Mouse (Mus musculus): ENCODE measurements around the gene Armh2. TPM values are rescaled to one million over a fixed set of nuclear protein-coding genes. Genes with fewer than 3 reads are reported as not detected.

Armh2 gene
- polyA plus RNA-seq (2017; shearing (Covaris generic)), result under 1 TPM in 1 of 2 experiments, not detected in 1; 0.38 TPM

DNA sequence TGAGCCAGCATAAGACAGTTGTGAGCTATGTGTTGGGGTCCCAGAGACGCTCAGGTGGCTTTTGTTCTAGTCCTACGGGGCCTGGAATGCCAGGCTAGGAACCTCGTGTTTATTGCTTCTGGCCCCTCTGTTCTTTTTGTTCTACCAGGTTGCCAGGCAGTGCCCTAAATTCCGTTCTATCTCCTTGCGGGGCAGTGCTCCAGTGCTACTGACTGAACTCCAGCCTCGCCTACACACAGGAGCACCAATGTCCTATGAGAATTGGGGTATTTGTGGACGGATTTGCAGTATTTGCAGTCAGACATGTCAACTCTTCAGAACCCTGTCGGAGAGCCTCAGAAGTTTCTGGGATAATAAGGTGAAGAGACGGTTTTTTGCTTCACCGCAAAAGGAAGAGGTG is at the start of gene Armh2:
TSS of gene Armh2 (plus strand) at position 205 of the 400 bp plus-strand sequence.
- ATAC-seq, result no peak

DNA sequence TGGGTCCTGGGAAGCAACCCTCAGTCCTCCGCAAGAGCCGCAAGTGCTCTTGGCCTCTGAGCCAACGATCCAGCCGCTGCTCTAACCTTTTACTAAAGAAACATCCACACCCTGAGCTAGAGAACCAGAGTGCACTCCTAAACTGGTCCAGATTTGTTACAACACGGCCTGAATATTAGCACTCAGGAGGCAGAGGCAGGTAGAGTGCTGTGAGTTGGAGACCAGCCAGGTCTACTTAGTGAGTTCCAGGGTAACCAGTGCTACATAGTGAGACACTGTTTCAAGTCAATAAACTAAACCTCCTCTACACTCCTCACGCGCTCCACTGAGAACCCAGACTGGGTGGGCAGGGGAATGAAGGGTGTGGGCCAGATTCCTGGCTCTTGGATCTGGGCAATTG is 47.7 kb upstream of the Armh2 start:
- ATAC-seq, result no peak

DNA sequence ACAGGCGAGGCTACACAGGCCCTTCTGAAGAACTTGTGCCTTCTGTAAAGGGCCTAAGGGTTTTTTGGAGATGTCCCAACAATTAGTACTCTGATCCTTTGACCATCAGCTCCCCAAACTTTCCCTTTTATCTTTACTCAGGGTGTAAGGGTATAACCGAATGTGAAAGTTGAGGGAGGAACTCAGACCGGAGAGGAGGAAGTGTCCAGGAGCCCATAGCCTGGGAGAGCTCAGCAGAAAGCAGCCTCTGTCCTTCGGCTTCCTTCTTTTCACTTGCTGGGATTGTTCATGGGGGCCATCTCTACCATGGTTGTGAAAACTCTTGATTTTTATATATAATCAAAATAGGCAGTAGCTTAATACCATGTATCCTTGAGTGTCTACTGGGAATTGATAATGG is 42.3 kb upstream of the Armh2 start:
- no peak for ATAC-seq

DNA sequence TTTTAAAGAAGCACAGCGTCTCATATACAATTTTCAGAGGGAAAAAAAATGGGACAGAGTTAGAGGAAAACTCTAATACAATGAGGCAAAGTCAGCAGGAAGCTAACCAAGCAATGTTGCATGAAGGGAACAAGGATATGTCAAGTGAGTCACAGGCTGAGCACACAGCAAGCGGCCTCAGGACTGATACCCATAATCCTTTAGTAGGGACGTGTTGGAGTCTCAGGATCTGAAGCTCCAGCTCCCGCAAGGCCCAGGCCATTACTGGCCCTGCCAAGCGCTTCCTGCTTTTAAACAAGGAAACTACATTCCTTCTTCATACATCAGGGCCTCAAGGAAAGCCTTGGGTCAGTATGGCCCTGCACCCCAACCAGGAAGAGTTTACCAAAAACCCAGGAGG is 38.9 kb upstream of the Armh2 start:
- ATAC-seq, result no peak

DNA sequence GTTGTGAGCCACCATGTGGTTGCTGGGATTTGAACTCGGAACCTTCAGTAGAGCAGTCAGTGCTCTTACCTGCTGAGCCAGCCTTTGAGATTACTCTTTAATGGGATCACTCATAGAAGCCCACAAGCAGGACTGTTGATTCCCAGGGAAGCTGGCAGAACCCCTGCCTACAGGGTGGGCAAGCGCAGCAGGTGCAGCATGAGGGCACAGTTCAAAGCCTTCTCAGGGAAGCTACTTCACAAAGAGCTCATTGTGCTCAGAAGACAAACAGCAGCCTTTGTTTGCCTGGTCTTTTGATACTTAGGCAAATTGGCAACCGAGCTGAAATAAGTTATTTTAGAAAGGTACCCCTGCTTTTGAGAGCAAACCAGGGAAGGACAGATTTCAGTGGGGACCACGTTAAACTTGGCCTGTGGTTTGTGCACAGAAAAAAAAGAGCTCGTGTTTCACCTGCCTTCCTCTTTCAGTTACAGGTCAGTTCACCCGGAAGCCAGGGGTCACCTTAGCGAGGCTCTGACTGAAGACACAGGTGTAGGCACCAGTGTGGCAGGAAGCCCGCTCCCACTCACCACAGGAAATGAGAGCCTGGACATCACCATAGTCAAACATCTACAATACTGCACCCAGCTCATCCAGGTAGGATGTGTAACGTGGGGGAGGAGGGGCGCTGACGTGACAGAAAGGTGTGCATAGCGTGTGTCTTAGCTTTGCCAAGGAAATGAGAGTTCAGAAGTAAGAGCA is 31.2 kb upstream of the Armh2 start:
- ATAC-seq, result no peak

DNA sequence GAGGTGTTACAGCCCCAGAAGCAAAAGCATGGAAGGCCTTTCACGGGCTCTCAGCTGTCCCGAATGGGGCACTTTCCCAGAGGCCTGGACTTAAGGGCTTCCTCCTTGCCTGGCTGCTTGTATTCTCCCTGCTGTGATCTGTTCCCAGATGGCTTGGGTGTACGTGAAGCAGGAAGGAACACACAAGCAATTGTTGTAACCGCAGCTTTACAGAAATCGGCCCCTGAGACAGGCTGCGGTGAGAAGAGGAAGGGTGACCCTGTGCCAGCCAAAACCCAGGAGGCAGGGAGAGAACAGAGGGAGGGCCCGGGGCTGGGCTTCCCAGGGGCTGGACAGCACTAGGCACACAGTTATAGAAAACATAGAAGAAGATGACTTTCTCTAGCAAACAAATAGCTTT is 30.1 kb upstream of the Armh2 start:
- ATAC-seq, result no peak

DNA sequence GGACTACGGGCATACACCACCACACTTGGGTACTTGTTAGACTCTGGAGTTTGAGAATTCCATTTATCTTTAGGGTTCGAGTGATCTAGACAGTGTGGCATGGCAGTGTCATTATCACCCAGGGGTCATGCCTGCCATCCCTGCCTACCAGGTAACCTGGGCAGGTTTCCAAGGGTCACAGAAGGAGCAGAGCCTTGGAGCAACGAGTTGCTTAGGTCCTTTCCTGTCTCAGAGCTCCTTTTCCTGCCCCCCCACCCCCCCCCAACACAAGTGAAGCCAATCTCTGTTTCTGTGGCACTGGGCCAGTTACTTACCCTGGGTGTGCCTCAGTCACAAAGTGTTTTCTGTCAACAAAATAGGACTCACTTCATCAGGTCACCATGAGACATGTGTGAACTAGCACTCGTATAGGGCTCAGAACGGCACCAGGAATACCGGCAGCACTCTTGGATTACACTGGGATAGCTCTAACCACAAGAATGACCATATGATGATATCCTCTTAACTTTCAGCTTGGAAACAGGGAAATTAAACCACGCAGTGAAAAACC is 28.4 kb upstream of the Armh2 start:
- no peak for ATAC-seq

DNA sequence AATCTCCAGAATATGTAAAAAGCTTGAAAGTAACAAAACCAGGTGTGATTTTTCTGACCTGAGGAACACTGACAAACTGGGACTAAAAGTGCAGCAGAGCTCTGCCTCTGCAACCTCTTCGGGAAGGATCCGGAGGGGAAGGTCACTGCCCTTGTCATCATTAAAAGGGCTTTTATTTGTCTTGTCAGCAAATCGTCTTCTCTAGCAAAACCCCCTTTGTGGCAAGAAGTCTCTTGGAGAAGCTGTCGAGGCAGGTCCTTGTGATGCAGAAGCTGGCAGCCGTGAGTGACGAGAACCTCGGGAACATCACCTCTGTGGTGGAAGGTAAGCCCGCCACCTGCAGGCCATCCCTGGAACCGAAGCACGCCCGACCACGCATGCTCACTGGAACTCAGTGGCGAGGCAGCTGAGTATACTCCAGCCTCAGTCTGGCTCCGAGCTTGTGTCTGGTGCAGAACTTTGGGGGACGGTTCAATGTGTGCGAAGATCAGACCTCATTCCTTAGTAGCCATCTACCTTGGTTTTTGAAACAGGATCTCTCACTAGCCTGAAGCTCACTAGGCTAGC is 27.5 kb upstream of the Armh2 start:
- ATAC-seq, result peak; percentile 77

DNA sequence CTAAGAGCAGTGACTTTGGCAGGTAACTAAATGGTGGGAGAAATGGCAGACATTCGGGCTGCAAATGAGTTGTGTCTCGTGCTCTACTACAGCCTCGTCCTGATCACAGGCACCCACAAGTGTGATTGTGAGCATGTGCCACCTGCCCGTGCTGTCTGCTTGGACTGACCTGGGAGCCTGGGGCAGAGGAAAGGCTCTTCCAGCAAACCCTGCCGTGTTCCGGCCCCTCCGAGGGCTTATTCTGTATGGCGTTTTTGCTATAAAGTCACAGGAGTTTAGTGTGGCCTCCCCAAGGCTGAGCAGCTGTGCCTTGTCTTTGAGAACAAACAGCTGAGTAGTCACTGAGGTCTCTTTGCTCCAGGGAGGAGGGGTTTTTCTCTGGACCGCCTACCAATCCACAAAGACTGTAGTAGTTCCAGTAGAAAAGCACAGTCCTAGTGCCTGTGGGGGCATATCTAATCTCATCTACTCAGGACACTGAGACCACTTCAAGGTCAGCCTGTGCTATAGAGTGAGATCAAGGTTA is 26.6 kb upstream of the Armh2 start:
- no peak for ATAC-seq

DNA sequence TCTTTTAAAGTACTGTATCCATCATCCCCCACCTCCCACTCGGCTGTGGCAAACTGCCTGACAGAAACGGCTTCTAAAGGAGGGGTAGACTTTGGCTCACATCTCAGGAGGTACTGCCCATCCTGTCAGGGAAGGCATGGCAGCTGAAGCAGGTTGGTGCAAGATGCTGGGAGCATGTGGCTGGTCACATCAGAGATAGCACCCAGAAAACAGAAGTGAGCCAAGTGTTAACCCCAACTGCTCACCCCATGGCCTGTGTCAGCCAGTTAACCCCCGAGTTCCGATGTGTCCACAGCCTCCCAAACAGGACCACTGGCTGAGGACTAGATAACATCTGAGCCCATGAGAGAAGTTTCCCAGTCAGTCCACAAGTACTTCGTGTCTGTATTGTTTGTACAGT is 25.4 kb upstream of the Armh2 start:
- no peak for ATAC-seq

DNA sequence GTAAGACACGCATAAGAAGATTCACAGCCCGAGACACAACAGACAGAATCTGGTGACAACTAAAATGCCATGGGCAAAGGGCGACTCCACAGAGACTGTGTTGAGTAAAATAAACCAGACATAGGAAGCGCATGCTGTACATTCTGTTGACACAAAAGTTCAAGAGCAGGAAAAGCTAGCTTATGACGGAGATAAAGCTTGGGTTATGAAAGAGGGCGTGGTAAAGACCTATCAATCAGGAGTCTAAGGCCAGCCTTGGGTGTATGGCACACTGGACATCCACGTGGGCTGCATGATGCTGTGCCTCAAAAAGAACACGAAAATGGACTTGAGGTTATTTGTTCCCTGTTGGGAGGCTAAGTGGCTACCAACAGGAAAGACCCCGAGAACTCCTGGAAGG is 24.6 kb upstream of the Armh2 start:
- ATAC-seq, result no peak

DNA sequence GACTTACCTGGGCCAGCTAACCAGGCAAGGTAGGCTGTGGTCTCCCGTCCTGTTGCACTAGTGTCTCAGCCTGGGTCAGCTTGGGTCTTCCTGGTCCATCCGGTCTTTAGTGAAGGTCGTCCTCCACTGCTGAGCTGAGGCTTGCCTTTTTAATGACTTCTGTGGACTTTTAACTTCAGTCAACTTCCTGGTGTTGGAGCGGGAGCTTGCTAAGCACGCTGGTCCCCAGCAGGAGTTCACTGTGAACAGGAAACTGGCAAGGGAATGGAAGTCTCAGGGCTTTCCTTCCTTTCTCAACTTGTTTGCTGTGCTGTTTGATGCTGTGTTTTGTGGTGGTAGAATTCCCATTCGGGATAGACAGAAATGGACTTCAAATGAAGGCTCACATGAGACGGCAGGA is 23.4 kb upstream of the Armh2 start:
- ATAC-seq, result no peak

DNA sequence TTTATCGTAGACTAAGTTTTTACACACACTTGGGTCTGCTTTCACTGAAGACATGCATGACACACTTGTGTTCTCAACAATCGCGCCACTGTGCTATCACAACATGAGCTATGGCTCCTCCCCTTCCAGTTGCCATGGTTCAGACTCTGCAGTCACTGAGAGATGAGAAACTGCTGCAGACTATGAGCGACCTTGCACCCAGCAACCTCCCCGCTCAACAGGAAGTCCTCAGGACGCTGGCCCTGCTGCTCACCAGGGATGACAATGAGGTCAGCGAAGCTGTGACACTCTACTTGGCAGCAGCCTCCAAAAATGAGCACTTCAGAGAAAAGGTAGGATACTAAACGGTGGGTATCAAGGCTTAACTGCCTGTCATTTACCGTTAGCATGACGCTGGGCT is 19.5 kb upstream of the Armh2 start:
- ATAC-seq, result no peak

DNA sequence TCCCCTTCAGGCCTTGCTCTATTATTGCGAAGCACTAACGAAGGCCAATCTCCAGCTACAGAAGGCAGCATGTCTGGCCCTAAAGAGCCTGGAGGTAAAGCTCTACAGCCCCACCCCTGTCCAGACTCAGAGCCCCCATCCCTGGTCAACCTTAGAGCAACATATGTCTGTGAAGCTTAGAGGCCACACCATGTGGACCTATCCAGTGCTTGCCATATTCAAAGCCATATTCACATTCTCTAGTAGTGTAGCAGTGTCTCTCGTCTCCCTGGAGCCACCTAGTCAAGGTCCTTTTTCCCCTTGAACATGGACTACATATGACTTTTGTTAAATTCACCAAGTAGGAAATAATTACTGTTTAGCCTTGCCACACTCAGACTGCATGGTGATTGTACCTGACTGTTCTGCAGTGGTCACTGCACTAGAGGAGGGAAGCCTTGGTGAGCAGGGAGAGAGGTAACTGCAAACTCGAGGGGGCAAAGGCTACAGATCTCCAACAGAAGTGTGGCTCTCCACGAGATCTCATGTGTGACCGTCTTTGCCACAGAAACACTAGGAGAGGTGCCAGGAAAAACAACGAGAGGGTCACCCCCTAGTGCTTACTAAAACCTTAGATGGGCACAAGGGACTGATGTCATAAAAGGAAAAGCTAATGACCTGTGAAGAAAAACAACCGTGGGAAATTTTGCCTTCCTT is 17.2 kb upstream of the Armh2 start:
- ATAC-seq, result no peak

DNA sequence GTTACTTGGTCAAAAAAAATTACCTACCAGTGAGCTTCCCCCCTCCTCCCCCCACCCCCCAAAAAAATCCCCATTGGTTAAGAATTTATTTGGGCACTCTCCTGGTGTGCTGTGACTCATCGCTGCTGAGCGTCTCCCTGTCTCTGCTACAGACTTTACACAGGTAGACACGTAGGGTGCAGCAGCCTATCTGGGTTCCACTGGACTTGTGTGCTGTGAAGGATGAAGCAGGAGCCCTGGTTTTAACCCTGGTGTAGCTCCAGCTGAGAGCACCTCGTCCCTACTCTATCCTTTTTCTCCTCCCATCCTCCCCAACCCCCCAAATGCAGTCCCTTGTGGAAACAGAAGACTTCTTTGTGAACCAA is 16.7 kb upstream of the Armh2 start:
- no peak for ATAC-seq

DNA sequence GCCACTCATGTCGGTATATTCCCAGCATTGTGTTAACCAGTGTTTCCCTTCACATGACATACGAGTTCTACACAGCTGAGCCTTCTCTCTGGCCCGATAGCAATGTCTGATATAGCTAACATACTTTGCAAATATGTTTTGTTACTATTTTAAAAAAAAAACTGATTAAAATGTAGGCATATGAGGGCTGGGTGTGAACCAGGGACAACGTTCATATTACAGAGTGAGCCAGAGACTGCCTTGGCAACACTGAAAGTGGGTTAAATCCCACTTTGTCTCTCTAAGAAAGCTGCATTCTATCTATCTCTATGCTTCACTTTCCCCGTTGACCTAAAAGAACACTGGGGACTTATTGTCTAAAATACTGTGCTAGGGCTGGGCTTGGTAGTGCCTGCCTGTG is 11.9 kb upstream of the Armh2 start:
- no peak for ATAC-seq

DNA sequence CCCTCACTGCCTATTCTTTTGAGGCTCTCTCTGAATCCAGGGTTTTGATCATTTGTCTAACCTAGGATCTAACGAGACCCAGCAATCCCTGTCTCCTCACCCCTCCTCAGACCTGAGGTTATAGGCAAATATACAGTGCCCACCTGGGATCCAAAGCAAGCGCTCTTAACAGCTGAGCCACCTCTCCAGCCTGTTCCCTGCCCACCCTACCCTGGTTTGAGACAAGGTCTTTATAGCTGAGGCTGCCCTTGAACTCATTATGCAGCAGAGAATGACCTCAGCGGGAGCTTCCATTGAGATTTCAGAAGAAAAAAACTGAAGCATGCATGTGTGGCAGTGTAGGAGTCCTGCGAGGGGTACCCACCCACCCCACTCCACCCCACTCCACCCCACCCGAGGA is 6.5 kb upstream of the Armh2 start:
- ATAC-seq, result no peak

DNA sequence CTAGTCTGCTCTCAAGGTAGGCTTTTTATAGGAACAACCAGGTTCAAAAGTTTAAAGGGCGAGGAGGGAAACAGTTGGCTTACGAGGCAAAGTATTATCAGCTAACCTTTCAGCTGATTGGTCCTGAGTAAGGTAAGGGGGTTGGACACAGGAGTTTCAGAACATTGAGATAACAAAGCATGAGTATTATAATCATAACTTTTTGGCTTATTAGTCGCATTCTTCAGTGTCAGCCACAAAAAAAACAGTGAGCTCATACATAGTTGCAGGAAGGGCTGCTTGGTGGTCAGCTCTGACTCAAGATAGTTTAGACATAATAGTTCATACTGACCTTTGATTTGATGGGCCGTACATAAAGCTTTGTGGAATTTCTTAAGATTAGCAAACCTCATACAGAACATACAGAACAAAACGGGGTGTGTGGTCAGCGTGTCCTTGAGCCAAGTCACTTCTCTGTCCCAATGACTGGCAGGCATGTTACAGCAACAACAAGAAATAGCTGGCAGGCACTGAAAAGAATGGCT is 5.4 kb upstream of the Armh2 start:
- no peak for ATAC-seq

DNA sequence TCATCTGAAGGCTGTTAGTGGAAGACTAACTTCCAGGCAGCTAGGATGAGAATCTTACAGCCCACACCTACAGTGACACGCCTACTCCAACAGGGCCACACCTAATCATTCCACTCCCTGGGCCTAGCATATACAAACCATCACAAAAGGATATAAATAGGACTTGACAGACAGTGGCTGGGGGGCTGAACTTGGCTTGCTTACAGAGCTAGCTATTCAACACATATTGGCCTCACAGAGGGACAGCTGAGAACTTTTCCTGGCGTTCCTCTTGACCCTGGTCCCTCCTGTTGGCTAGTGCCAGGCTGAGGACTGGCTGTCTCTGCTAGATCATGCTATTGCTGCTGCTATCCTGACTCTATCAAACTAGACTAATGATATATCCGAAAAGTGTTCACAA is 6.8 kb downstream of the Armh2 start:
- no peak for ATAC-seq

DNA sequence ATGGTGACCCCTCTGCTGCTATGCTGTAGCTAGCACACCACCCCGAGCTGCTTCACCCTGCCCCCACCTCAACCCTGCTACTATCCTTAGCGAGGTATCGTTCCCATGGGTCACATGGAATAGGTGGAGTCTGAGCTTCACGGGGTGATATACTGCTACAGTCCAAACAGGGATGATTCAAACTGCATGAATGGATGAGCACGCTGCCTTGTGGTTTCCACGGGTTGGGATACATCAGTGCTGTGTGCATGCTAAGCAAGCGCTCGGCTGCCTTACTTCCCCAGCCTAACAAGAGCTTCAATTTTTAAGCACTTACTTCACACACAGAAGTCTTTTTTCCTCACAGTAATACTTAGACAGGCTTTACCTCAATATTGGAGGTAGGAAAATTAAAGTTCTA is 9.8 kb downstream of the Armh2 start:
- ATAC-seq, result no peak

DNA sequence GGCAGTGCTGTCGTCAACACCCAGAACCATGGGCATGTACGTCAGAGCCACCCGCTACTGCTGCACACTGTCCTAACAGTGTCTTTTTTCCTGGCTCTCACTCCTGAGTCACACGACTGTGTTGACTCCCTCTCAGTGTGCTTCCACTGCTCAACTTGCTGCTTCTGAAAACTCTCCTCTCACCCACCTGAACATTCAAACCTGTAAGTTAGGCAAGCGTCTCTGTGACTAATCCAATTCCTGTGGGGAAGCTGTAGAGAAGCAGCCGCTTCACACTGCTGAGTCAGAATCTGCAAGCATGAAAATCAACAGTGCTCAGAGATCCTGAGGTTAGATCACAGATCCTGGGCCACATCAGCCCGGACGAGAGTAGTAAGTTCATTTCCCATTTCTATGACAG is 10.4 kb downstream of the Armh2 start:
- no peak for ATAC-seq

DNA sequence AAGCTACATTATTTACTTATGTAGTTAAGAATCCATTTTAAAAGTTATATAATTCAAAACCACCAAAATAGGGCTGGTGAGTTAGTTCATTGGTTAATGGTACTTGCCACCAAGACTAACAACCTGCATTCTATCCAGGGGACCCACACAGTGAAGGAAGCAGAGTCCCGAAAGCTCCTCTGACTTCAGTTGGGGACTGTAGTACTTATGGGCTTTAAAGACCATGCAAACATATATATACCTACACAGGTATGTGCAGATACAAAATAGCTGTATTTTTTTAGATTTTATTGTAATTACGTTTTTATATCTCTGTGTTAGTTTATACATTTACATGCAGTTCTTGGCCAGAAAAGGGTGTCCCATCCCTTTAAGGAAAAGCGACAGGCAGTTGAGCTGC is 15.7 kb downstream of the Armh2 start:
- ATAC-seq, result no peak

DNA sequence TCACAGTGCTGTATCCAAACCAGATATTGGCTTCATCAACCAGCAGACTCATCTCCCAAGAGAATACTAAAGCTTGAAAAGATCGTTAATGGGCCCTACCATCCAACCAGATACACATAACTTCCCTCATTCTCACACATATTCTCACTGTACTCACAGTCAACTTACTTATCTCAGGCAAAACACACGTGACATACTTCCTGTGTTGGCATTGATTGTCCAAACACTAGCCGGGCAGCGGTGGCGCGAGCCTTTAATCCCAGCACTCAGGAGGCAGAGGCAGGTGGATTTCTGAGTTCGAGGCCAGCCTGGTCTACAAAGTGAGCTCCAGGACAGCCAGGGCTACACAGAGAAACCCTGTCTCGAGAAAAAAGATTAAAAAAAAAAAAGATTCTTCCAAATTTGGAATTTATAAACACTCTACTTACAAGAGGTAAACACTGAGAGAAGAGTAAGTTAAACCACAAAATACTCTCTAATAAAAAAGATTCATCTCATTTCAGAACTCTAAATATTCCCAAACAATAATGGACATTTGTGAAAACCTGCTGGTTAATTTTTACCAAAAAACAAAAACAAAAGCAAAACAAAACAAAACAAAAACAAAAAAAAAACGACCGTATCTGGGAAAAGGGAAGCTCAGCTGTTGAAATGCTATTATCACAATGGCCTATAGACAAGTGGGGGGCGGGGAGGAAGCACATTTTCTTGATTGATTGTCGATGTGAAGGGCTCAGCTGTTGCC is 17.0 kb downstream of the Armh2 start:
- no peak for ATAC-seq

Data from CD4-positive, CD25-positive, alpha-beta regulatory T cell, adult 4 months (primary cell).